Mouse (Mus musculus): ENCODE measurements around the gene Pheta2.

The Pheta2 gene

DNA sequence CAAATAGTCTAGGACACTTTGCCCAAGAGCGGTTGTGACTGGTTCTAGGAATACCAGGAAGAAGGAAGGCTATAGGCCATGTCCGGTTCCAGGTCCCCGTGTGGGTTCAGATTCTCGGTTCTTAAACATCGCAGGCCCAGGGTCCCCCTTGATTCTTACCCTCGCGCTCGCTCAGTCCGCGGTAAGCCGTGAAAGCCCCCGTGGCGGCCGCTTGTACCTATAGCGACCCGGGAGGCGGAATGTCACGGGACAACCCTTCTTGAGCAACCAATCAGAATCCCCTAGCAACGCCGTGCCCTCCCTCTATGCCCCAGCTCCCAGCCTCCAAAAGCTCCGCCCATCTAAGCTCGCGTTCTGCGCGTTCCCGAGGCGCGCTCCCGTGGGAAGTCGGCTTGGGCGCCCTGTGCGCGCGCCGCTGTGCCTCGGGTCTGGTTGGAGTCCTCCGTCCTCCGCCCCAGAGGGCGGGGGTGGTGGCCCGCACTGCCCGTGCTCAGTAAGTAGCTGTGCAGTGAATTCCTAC, at the start of gene Pheta2, which contains the start of the genes Naga and Smdt1:
Gene Pheta2, plus strand, starts transcription at position 350 of the 520 bp plus-strand sequence.
Gene Naga, minus strand, starts transcription at position 333 of the 520 bp plus-strand sequence.
Gene Smdt1, plus strand, starts transcription at position 367 of the 520 bp plus-strand sequence.
- peak; percentile 96 for DNase-seq (ENCODE audit: low read depth)

DNA sequence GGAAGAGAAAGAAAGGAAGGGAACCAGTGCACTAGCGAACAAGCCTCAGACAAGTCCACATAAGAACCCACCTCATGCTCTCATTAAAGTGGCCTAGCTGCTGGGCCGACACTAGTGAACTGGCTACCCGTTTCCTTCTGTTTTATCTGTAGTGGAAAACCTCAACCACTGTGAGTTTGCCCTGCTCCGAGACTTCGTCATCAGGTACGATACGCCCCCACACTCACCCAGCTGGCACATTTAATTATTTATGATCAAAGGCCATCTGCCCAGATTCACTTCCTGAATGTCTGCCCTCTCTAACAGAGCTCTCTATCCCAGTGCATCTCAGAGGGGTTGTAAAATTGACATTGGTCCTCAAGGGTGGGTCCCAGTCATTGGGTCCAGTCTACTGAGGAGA, 48.5 kb upstream of the Pheta2 start:
- DNase-seq (ENCODE audit: low read depth), result no peak

DNA sequence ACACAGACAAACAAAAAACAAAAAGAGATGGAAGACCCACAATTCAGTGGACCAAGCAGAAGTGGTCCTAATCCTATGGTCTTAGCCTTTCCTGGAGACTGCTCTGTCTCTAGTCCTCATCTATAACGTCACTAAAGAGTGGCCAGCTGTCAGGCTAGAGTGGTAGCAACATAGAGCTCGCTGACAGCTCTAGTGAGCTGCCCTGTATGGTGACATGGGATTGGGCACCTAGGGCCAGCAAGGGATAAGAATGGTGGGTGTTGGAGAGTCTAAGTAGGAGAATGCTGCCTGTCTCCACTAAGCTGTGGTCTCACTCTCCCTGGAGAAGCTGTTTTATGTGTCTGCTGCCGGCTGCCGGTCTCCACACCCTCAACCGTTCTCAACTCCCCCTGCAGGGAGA, 45.9 kb upstream of the Pheta2 start:
- no peak for DNase-seq (ENCODE audit: low read depth)

DNA sequence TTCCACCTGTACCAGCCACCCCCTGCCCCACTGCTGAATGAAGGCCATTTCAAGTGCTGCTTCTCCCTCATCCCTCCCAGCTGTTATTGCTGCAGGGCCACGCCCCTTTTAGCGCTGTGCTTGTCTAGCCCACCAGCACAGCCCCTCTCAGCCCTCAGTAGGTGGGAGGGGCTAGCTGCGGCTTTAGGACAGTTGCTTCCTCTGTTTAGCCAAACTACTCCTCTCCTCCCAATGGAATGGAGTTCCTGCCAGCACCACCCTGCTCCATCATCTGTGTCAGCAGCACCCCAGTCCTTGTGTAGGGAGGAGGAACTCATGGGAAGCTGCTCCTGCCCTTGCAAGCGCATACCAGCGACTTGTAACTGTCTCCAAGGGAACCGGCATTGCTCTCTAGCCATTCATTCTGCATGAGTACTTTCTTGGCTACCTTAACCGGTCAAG, 45.5 kb upstream of the Pheta2 start:
- DNase-seq (ENCODE audit: low read depth), result no peak

DNA sequence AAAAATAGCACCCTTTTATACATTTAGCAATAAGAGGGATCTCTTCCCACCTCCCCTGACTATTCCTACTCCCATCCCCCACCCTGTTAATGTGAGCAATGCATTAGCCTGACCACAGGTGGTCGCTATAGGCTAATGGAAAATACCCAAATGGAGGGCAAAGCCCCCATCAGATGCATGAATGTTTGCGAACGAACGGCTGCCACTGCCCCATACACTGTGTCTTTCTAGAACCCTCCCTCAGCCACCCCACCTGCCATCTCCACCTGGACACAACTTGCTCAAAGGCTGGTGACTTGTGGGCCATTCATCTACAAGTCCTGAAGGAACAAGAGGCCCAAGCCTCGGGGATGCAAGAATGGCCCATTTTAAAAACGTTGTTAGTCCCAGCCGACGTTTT, 44.7 kb upstream of the Pheta2 start:
- DNase-seq (ENCODE audit: low read depth), result peak; percentile 10

DNA sequence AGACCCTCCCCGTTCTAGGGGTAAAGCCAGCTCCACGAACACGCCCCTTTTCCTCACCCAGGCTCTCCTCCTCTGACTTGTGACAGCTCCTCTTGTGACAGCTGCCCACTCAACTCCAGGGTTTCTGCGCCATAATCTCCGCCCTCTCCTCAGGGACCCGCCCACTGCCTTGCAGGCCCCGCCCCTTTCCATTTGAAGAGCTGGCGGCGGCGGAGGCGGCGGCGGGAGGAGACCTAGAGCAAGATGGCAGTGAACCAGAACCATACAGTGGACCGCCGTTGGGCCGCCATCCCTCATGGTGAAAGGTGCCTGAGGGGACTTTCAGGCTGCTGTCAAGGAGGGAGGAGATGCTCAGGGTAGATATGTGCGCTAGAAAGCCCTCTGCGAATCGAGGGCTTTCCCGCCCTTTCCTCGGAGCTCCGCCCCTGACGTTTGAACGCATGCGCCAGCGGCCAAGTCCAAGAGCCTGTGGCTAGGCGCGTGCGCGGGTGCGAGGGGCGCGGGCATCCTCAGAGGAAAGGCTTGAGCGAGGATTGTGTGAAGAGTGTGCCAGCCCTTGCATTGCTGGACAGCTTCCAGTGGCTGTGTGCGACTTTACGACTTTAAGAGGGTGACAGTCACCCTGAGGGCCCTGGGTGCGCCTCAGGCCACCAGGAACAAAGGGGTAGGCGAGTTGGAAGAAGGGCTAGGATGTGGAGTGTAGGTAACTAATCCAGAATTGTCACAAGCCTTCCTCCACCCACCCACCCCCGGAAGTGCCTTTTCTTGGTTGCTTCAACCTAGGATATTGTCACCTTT, 39.8 kb upstream of the Pheta2 start, which contains the start of gene Wbp2nl:
Gene Wbp2nl, plus strand, starts transcription at position 191 of the 798 bp plus-strand sequence.
- DNase-seq (ENCODE audit: low read depth), result no peak

DNA sequence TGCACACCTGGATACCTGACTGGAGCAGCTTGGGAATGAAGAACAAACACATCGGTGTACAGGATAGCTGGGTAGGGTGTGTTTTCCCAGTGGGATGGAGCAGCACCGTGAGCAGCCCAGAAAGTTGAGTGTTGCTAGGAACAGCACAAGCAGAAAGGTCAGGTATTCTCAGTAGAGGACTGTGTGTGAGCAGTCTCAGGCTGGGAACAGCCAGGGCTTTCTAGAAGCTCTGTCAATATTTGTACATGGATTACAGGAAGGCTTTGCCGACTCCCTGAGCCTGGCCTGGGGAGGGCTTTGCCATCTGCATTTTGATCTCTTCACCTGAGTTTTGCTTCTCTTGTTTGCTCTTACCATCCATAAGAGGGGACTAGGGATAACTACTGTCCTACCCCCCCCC, 31.6 kb upstream of the Pheta2 start:
- DNase-seq (ENCODE audit: low read depth), result no peak

DNA sequence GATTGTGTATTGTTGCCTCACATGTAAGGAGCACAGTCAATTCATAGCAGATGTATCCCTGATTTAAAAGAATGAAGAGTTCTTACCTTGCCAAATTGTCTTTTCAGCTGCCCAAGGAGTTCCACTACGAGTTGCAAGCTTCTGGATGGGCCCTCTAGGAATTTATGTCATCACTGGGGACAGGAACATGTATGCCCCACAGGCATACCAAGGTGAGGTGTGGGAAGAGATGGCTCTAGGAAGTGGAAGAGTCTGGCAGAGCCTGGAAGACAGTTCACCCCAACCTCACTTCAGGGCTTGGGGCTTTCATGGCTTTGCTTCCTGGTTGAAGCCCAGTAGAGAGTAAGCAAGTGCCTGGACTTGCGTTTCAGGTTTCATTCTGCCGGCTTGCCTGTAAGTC, 30.3 kb upstream of the Pheta2 start:
- DNase-seq (ENCODE audit: low read depth), result no peak

DNA sequence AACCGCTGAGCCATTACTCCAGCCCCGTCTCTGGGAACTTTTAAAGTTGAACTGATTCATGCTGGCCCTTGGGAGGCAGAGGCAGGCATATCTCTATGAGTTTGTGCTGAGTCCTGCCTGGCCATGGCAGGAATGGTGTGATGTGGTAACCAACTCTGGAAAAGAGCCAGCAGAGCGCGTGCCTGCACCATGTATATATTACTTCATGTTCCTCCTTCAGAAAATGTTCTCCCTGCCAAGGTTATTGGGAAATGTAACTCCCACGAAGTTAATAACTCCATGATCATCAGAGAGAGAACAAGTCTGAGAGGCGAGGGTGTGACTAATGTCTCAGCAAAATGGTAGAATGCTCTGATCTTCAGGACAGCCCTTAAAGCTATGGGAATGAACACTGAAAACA, 20.9 kb upstream of the Pheta2 start:
- DNase-seq (ENCODE audit: low read depth), result no peak

DNA sequence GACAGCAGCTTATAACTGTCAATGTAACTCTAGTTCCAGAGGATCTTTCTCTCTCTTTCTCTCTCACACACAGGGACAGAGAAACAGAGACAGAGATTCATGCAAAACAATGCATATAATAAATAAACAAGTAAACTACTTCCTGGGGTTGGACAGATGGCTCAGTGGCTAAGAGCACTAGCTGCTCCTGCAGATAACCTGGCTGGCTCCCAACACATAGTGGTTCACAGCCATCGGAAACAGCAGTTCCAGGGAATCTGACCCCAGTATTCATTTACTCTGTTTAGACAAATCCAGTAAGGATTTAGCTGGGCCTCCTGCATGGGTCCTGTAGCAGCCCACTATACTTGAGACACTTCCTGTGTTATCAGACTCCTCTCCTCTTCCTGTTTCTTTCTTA, 19.1 kb upstream of the Pheta2 start:
- no peak for DNase-seq (ENCODE audit: low read depth)

DNA sequence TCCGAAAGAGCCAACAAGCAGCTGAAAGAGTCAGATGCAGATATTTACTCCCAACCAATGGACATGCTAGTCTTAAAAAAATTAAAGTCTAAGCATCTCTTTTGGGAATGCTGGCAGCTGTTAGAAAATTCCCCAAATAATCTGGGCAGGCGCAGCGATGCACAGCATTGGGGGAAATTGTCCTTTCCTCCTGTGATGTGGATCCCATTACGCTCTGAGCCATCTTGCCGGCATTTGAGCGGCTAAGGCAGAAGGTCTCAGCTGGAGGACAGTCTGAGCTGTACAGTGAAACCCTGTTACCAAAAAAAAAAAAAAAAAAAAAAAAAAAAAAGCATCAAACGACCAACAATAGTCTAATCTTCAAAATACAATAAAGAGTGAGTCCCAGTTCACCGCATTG, 16.5 kb upstream of the Pheta2 start:
- DNase-seq (ENCODE audit: low read depth), result no peak

DNA sequence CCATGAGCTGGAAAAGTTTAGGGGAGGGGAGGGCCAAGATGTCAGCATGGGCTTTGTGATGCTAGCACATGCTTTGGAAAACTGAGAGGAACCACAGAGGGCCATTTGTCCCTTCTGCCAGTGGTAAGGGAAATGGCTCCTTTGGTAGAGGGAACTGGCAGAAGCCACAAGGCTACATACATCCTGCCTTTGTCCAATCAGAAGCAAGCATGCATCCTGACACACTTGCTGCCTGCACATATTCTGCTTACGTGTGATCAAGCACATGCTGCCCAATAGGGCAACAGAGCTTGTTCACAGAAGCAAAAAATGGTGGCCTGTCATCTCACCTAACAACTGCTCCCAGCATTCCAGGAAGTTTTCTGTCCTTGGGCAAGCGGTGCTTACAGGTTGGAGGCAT, 13.4 kb upstream of the Pheta2 start:
- peak; percentile 21 for DNase-seq (ENCODE audit: low read depth)

DNA sequence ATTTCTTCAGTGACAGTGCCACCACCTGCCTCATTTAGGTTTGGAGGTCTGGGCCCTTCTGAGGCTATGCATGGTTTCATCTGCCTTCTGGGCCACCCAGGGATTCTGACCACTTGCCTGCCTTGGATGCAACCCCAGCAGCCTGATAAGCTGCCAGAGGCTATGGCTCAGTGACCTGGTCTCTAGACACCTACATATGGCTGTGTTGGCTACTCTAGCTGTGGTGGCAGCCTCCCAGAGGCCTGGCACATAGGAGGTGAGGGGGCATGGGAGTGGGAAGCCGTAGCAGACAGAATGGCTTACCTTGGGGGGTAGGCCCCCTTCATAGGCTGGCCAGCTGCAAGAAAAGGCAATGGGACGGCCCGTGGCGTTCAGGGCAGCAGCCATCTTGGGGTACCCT, 3.5 kb upstream of the Pheta2 start:
- no peak for DNase-seq (ENCODE audit: low read depth)

DNA sequence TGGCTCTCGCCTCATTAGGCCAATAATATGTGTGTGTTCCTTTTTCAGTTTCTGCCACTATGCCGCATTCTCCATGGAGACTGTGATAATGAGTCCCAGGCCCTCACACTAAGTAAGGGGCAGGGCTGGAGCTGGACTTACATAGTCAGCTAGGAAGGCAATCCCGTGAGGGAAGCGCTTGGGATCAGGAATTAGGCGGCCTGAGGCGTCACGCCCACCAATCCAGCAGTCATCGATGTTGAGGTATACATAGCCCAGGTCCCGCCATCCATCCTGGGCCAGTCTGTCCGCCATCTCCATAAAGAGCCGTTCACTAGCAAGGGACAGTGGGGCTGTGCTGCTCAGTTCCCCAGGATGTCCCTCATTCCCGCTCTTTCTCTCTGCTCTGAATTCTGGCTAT, 2.1 kb upstream of the Pheta2 start:
- no peak for DNase-seq (ENCODE audit: low read depth)

DNA sequence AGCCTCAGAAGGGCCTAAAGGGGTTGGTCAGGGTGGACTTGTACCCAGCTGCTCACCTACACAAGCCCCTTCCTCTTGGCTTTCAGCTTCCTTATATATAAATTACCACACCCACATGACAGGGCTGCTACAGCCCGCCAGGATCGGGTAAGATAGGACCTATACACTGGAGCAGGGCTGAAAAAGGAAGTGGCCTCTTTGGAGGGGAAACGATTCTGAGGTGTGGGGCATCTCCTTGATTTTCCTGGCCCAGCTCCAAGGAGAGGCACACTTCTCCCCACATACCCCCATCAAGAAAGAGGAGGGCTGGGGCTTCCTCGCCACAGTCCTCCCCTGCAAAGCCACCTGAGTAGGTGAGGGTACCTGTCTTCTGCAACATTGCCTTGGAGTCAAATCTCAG, 867 bp upstream of the Pheta2 start:
- peak; percentile 45 for DNase-seq (ENCODE audit: low read depth)

DNA sequence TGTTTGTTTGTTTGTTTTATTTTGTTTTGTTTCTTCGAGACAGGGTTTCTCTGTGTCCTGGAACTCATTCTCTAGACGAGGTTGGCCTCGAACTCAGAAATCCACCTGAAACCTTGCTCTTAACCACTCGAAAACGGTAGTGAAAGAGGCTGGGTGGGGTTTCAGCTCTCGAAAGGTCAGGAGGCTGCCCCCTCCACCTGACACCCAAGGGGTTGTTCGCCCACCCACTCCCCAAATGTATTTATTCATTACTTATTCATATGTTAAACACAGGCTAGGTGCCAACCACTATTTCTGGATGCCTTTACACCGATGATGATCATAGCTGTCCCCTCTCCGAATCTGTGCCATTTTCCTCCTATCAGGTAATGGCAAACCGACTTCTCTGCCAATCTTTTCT, 408 bp downstream of the Pheta2 start:
- DNase-seq (ENCODE audit: low read depth), result no peak

DNA sequence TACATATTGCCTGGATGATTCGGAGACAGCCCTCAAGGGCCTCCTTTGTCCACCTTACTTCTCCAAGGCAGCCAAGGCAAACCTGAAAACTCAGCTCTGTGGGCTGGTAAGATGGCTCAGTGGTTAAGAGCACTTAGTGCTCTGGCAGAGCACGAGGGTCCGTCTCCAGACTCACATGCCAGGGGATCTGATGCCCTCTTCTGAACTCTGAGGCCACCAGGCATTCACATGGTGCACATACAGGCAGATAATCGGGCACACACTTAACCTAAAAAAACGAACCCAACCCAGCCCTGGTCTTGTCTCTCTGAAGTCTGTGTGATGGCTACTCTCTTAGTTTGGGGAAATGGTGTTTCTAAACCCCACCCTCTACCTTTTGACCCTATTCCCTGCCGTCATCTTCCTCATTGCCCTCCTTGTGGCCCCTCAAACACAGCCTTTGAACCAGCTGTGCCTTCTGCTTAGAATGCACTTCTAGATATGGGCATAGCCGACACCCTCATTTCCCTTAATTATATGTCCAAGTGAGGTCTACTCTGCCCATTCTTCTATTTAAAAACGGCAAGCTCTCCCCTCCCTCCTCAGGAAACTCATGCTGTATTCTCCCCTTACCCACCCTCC, 1.0 kb downstream of the Pheta2 start:
- peak; percentile 26 for DNase-seq (ENCODE audit: low read depth)

DNA sequence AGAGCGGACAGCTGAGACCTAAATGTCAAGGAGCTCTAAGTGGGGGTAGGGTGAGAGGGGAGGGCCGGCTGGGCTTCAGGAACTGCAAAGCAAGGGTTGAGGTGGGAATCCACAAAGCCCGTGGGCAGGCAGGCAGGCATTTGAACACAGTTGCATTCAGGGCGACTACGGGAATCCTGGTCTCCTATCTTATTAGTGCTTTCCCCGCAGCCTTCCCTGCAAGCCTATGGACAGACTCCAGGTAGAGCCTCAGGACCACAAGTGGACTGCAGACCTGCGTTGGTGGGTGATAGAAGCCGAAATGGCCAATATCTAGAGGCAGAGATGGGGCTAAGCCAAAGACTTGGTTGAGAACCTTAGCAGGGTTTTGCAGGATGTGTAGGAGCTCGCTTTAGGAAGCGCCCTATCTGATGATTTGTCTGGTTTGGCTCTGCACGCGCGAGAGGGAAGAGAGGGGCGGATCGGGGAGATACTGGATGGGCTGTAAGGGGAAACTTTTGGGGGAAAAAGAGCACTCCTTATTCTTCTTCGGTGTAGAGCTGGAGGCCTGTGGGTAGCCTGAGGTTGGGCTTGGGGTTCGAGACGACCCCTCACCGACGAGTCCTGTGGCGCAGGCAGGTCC, 1.8 kb downstream of the Pheta2 start:
- peak; percentile 24 for DNase-seq (ENCODE audit: low read depth)

DNA sequence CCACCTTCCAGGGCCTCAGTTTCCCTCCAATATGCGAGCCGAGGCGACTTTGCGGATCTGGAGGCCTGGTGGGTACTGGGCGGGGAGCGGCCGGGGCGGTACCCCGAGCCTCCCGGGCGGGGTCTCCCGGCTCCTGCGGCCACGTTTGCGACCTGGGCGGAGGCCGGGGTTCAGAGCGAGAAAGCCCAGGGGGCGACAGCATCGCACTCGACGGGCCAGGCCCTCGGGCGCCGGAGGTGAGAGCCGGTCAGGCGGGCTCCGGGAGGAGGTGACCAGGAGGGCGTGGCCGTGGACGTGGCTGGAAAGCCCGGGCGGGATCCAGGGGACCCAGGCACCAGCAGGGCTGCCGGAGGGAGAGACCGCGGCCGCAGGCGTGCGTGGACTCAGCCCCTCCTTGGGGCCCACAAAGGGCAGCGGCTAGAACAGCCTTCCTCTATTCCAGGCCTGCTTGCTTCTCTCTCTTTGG, 2.3 kb downstream of the Pheta2 start:
- DNase-seq (ENCODE audit: low read depth), result peak; percentile 28

DNA sequence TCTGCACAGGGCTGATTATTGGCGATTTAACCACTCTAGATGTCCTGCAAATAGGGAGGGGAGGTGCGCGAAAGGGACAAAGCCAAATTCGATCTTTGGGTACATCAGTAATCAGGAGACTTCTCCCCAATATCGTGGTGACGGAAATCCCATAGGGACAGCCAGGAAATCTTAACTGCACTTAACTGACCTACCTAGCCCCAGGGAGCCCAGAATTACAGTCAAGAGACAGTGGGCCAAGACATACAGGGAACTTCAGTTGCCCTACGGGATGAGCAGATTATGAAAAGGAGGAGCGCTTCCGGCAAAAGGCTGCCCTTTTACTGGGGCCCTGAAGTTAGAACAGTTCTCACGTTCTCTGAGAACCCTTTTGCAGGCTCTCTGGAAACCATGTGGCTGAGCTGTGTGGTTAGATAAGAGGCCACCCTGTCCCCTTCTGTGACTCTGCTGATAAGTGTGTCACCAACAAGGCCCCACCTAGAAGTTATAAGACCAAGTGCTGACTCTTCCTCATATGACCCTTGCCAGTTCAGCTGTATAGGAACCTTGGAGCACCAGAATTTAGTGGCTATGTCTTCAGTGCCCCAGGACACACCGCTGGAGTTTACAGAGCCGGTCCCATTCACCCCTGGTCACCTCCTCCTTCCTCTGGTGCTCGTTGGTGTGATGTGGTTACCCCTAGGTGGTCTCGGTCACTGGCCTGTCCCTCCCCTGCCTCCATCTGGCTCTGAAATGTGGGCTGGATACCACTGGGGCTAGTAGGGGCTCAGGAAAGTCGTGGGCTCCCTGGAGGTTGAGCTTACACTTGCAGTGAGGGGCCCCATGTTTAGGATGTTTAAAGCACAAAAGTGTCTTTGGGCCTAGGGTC, 3.2 kb downstream of the Pheta2 start:
- peak; percentile 47 for DNase-seq (ENCODE audit: low read depth)

DNA sequence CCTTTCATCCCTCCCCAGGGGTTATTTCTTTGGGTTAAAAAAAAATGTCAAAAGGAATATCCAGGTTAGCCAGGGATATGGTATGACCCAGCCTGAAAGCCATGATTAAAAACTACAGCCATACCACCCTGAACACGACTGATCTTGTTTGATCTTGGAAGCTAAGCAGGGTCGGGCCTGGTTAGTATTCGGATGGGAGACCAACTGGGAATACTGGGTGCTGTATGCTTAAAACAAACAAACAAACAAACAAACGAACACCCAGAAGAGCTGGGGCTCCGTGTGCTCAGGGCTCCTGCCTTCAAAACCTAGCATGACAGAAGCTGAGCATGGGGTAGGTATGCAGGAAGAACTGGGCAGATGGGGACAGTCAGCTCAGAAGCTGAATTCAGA, 3.8 kb downstream of the Pheta2 start:
- peak; percentile 35 for DNase-seq (ENCODE audit: low read depth)
